Mouse (Mus musculus) frontal cortex, postnatal 10 days (tissue): Measurements from ENCODE around the gene Slc26a1.
A peak's percentile ranks its signal among the peaks of the same experiment; 100 is the strongest.
"Not testable (repeated sequence)": the region's sequence is repeated elsewhere in the genome, so short reads cannot be mapped to it uniquely, and the experiment has no call there.

Source experiments
- DNase-seq, 2 experiments: peaks; one replicate each; pipeline ENCODE4 v3.0.0; 2022; ENCODE audit warnings: low spot score in 2 of 2, mixed read lengths in 1 of 2

Gene Slc26a1

DNA sequence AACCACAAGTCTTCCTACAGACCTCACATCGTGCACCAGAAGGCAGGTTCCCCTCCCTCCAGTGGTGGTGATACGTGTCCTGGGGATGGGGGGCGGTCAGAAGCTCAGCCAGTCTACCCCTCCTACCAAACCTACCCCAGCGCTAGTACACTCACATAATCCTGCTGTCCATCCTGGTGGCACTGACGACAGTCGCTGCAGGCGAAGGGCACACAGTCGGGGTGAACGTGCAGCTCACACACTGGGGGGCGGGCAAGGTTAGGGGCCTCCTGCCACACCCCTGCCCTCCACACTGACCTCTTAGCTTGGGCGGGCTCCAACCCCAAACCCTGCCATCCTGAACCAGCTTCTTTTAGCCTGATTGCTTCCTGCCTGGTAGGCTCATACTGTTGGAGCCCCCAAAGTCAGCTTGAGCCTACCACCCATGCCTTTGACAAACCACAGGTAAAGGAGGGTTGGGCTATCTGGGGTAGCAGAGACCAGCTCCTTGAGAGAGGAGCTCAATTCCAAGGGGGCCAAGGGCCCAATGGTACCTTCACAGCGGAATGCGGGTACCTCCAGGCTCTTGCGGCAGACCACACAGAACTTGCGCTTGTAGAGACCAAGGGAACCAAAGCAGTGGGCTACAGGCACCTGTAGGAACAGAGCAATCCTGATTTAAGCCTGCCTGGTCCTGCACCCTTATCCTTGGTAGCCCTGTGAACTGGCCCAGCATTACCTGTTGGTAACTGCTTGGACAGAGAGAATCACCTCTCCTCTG is 19.3 kb downstream of the Slc26a1 start:
- no peak for DNase-seq

DNA sequence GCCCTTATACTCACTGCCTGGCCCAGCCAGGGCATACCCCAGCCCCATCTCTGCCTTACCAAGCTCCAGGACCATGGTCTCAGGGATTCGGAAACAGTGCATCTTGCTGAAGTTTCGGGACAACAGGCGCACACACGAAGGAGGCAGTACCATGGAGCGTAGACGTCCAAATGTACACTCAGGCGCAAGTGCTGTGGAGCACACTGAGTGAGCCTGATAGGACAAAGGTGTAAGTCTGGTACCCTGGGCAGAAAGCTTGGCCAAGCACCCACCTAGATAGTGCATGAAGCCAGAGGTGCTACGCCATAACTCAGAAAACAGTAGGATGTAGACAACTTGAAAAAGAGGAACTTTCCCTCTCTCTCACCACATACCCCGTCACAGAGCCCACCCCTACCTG is 20.0 kb downstream of the Slc26a1 start:
- no peak for DNase-seq

DNA sequence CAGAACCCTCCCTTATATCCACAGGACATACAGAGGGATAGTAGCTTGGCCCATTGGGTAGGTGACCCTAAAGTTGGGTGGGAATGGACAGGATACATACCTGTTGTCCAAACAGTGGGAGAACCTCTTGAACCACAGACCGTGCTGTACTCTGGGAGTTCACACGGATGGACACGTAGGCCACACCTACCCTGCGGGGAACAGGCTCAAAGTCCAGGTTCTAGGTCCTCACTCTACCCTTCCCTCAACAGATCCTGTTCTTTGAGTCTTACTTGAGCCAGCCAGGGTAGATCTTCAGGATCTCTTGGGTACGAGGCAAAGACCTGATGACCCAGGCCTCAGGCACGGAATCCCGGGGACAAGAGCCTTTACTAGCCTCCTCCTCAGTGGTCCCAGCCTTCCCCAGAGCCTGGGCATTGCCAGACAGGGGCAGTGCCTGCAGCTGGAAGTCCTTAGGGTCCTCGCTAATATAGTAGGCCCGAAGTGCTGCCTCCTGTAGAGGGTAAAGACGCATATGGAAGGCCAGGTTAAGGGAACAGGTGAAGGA is 20.9 kb downstream of the Slc26a1 start:
- no peak for DNase-seq

DNA sequence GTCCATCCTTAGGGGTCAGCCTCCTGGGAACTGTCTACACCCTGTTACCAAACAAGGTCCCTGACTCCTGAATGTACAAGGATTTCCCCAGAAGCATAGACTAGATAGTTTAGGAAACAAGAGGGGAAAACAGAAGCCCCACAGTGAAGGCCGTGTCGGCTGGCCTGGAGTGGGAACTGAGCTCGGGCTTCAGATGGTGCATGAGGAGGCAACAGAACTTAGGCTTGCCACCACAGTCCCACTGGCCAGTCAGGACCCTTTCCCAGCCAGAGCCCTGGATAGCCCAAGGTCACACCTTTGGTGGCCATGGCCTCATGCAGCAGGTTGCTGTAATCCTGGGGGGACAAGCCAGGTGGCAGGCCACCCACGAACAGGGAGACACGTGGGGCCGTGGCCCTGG is 22.0 kb downstream of the Slc26a1 start:
- no peak for DNase-seq

DNA sequence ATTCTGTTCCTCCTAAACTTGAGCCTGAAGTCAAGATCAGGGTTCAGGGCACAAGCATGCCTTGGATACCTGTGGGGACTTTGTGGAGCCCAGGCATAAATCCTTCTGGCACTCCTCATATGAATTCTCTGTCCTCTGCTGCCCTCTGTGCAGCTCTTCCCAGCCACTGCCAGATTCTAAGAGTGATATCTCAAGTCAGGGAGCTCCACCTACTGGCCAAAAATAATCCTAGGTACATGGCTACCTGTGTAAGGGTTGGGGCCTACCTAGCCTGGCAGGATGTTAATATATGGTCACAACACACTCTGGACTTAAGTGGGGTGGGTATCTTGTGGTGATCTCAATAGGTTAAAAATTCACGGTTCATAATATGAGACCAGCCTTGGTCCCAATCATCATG is 23.5 kb downstream of the Slc26a1 start:
- no peak for DNase-seq

DNA sequence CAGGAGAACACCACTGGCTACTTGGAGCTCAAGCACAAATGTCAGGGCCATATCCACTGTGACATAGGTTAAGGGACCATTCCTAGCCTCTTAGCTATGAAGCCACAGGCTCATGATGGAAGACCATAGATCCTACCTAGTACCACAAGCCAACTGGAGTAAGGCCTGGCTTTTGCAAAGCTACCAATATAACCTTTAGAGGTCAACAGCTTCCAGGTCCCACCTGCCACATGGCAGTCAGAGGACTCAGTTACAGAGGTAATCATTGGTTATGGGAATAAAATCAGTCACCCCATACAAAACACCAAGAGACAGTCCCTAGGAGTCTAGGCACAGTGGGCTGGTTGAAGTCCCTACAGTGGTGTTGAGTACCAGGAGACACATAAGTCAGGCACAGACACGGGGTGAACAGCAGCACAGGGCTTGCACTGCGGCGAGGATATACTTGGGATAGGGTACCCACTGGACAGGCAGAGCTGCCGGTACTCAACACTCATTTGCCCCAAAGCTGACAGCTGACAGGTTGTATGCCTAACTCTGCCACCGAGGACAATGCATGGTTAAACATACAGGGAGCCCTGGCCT is 24.1 kb downstream of the Slc26a1 start:
- no peak for DNase-seq

DNA sequence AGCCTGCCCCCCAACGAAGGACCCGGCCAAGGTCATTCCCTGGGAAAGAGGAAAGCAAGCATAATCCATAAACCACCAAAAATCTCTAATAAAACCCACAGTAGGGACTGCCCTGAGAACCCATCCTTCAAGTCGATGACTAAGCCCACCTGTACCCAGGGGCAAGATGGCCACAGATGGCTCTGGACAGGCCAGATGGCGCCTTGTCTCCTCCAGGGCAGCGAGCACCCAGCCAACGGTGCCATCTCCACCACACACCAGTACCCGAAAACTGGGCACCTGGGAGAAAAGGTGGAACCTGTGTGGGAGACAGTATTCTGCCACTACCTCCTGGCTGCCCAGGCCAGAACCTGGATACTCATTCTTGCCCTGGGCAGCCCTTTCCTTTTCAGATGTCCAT is 25.0 kb downstream of the Slc26a1 start:
- no peak for DNase-seq

DNA sequence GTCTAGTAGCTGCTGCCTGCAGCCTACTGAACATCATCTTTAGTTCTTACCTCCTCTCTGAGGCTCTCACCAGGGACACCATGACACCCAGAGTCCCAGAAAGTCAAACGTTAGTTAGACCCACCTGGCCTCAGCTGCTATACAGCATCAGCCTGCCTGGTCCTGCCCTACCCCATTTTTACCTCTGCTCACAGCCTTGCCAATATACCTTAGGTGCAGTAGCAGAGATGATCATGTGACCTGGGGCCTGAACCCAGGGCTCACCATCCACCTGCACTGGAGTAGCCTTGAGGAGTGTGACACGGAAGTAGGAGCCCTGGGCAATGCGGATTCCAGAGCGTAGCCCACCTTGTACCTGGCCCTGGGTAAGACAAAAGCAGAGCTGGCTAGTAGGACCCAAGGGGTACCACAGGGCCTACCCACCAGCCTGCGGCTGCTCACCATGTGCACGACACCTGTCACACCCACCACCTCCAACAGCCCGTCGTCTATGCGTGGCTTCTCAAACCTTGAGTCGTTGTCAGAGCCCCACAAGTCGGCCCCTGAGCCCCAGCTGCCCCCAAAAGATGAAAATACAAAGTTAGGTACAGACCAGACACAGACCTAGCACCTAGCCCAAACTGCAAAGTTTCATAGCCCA is 26.3 kb downstream of the Slc26a1 start:
- DNase-seq: no peak

DNA sequence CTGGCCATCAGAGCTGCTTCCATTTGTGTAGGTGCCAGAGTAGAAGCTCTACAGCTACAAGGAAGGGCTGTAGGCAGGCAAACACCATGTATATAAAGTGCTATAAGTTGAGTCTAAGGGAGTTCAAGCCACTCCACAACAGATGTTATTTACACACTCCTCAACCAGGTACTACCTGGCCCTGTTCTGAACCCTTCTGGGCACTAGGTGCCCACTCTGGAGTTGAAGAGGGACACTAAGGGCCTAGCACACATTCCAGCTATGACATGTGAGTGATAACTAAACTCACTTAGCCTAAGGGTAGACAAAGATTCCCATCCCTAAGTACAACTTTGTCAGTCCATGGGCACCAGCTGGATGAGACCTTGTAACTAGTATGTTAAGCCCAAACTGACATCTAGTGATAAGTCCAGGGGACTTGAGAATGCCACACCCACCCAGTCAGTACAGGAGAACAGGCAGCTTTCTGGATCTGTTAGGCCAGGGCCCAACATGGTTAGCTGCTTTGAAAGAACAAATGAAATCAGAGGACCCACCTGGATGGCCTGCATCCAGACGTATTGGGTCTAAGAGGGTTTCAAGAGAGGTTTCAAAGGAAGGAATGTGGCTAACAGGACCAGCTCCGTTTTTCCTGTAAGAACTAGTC is 27.4 kb downstream of the Slc26a1 start:
- DNase-seq: no peak

DNA sequence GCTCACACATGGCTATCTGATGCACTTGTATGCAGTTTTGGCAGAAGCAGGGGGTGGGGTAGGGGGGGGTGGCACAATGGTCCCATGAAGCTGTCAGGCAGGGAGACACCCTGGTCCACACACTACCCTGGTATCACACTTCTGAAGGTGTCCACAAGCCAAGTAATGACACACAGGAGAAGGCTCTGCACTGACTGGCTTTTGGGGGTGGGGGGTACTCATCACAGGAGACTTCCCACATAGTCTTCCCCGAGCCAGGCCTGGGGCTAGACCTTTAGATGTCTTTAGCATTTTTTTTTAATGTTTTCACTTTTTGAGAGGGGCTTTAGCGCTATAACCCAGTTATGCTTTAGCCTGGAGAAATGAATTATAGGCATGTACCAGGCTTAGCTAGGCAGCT is 28.1 kb downstream of the Slc26a1 start:
- DNase-seq: no peak

DNA sequence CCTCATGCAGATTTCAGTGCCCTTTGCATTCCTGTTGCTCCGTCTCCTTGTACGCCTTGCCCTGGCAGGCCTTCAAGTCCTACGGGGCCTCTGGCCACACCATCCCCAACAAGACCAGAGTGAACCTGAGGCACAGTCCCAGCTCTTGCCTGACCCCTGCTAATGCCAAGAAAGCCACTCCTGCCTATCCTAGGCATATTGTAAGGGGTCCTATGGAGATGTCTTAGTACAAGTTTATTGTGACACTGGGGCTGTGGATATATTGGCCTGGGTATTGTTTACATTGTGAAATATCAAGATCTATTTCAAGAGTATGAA is 29.1 kb downstream of the Slc26a1 start:
- DNase-seq: no peak

DNA sequence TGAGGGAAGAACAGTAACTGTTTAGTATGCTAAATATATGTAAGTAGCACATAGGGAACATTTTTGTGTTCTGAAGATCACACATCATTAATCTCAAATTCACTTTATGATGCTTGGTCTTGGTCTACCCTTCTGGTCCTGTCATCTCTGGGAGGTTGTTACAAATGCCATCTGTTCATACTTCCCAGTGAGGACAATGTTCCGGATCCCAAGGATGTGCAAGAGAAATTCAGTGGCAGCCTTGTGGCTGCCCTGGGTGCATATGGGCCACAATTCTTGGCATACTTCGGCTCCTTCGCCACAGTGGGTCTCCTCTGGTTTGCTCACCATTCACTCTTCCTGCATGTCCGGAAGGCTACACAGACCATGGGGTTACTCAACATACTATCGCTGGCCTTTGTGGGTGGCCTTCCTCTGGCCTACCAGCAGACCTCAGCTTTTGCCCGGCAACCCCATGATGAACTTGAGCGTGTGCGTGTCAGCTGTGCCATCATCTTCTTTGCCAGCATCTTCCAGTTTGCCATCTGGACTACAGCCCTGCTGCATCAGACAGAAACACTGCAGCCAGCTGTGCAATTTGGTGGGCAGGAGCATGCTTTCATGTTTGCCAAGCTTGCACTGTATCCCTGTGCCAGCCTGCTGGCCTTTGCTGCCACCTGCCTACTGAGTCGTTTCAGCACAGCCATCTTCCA is 29.6 kb downstream of the Slc26a1 start:
- no peak for DNase-seq

DNA sequence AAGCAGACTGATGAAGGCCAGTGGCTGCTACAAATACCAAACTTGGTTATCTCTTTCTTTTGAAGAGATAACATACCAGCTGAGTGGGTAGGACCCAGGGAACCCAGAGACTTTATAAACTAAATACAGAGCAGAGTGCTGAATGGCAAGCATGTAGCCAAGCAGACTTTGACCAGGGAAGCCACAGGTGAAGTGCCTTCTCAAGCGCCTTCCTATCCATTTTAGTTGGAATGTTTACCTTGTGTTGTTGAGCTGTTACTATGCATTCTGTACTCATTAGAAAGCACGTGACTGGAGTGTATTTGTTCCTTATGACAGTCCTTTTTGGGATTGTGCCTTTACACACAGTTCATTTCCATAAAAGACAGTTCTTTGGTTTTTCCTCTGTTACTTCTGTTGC is 31.7 kb downstream of the Slc26a1 start:
- no peak for DNase-seq

DNA sequence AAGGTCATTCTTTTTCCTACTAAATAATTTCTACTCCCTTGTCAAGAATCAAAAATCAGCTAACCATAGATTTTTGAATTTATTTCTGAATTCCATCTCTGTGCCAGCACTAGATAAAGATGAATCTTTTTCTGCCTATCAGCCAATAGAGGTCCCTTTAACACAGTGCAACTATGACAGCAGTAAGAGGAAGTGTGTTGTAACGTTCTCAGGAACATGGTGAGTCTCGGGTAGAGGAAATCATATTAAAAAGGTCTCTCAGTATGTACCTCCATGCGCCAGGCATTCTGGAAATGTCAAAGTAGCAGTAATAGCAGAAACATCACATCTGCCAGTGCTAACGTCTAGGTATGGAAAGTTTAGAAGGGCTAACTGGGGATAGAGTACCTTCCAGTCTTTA is 39.2 kb downstream of the Slc26a1 start:
- no peak for DNase-seq

DNA sequence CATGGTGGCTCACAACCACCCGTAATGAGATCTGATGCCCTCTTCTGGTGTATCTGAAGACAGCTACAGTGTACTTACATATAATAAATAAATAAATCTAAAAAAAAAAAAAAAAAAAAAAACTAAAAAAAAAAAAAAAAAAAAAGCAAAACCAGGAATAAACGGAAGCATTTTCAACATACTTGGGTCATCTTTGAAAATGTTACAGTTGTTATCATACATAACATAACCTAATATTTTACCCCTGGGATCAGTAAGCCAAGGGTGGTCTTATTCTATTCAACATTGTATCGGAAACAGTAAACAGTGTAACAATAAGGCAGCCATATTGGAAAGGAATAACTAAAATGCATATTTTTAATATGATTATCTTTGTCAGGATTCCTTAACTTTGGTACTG is 41.3 kb downstream of the Slc26a1 start:
- not testable (repeated sequence) for DNase-seq

DNA sequence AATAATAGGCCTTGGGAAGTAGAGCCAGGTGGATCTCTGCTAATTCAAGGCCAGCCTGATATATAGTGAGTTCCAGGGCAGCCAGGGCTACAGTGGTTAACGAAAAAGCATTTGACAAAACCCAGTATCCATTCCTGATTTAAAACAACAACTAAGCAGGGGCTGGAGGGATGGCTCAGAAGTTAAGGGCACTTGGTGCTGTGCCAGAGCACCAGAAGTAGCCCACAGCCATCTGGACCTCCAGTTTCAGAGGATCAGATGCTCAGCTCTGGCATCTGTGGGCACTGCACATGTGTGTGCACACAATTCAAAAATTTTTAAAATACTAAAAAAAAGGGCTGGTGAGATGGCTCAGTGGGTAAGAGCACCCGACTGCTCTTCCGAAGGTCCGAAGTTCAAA is 41.7 kb downstream of the Slc26a1 start:
- no peak for DNase-seq

DNA sequence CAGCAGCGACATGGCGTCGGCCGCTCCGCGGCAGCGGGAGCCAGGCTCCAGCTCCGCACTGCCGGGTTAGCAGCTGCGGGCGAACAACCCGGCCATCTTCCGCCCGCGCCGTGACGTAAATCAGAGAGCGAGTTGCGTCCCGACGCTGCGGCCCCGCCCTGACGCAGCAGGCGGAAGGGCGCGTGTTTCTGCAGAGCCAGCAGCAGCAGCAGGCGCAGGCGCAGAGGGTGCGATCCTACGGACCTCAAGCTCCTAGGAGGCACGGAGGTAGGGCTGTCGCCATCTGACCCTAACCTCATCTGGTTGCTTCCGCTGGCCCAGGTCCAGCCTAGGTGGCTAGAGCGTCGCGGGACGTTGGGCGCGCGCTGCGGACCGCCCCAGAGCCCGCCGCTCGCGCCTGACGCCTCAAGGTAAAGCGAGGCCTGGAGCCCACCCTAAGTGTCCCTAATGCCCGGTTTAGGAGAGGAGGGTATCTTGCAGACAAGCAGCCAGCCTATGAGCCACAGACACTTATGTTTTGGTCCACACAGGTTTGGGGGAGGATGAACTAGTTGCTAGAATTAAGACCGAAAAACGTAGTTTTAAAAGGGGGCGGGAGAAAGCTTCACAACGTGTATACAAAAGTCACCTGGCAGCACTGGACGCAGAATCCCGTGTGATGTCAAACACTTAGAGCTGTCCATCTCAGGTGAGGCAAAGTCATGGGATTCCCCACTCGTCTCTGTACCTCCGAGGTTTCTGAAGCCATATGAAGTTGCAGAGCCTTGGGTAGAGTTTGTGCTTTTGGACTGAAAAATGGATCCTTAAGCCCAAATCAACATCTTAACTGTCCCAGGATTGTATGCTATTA is 45.5 kb downstream of the Slc26a1 start, which contains the start of the genes Gak and Tmem175:
Gak (minus strand) TSS at position 122 of the 850 bp plus-strand sequence.
Tmem175 (plus strand) TSS at position 137 of the 850 bp plus-strand sequence.
- peak; percentile 87 to 92 for DNase-seq

DNA sequence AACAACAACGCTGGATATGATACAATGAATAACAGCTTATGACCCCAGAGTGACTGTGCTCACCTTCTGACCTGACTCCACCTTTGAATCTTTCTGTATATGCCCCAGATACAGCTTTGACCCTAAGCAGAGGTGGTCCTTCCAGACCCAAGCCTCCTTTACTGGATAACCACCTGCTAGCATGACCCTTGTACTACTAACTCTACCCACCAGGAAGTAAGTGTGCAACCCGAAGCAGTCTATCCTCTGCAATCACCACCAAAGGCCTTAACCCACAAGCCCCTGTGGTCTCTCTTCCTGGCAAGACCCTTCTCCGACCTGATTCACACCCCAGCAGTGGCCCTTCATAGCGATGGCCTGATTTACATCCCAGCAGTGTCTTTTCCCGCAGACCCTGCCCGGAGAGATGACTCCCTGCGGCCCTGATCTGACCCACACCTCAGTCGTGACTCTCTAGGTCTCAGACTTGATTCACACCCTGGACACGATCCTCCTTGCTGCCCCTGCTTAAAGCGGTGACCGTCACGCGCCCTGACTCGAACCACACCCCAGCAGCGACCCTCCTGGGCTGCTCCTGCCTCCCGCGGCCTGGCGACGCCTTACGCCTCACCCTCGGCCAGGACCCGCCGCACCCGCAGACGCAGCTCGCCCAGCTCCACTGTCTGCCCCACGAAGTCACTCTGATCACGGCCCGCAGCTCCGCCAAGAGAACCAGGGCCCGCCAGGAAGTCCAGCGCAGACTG is 46.3 kb downstream of the Slc26a1 start:
- DNase-seq: no peak

DNA sequence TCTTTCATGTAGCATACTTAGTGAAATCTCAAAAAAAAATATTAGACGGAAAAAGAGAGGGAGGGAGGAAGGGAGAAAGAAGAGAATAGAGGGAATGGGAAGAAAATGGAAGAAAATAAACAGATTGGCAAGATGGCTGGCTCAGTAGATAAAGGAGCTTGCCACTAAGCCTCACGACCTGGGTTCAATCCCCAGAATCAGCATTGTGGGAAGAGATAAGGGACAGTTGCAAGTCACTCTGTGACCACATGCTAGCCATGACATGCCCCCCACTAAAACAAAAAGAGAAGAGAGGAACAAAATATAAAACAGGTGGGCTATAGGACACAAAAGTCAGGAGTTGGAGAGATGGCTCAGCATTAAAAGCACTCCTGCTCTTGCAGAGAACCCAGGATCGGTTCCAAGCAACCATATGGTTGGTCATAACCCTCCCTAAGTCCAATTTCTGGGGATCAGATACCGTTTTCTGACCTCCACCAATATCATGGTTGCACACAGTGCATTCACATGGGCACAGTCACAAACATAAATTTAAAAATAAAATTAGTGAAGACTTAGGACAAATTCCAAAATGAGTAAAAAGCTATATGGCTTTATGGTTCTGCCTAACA is 49.2 kb downstream of the Slc26a1 start:
- no peak for DNase-seq

DNA sequence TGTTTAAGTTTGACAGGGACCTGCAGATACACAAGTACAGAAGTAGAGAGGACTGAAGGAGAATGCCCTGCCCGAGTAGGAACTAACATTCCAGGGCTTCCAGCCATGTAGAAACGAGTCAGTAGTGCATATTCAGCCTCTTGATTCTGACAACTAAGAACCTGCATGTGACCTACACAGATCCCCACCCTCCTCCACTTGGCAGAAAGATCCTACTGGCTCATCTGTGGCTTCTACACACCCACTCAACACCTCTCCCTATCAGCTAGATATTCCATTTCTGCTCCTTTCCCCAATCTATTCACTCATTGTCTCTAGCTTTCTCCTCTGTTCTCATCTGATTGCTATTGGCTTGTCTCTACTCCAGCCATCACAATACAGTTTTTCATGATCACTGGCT is 53.5 kb downstream of the Slc26a1 start:
- DNase-seq: no peak
